Mouse (Mus musculus) cerebellum, adult 9-10 months (tissue): Measurements from ENCODE around the gene Hoga1.
A peak's percentile ranks its signal among the peaks of the same experiment; 100 is the strongest.

Source experiments
- DNase-seq: peaks from one replicate; pipeline ENCODE4 v3.0.0; 2022

Hoga1 gene

DNA sequence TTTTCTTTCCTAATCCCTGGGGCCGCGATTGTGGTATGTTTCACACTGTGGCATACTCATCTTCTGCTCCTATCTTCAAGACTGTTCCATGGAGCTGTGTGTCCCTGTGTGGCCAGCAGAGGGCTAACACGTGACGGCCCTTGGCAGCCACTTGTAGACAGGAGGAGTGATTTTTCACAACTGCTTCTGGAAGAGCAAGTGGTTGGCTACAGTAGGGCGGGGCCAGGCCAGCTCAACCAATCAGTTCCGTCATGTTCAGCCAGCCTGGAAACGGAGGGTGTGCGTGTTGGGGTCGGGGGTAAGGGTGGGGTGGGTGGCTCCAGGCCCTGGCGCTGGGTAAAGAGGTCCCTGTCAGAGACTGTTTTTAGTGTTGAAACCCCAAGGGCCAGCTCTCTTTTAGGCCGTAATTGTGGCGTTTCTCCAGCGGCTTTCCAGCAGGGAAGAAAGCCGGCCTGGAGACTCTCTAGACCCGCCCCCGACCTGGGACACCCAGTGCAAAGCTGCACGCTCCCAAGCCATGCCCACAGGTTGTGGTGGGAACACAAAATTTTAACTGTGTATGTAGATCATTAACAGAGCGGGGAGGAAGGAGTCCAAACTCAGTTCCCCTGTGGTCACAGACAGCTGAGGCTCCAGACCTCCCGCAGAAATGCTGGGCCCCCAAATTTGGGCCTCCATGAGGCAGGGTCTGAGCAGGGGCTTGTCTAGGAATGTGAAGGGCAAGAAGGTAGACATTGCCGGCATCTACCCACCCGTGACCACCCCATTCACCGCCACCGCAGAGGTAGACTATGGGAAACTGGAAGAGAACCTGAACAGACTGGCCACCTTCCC, at the start of gene Hoga1:
Hoga1 (plus strand) TSS at position 342 of the 834 bp plus-strand sequence.
- peak; percentile 61 for DNase-seq

DNA sequence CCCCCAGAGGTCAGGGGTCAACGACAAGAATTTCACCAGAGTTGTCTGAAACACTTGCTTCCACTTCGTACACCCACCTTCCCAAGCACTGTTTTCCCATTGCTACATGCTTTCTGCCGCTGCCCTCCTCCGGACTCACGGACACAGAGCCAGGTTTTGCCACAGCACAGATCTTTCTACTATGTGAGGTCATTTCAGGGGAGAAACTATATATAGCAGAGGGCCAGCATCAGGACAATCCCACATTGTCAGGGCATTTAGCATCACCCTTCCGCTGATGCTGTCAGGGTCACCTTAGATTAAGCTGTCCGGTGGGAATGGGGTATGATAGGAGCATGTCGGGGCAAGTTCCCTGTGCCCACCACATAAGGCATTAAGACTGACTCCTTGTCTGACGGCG, 48.3 kb upstream of the Hoga1 start:
- no peak for DNase-seq

DNA sequence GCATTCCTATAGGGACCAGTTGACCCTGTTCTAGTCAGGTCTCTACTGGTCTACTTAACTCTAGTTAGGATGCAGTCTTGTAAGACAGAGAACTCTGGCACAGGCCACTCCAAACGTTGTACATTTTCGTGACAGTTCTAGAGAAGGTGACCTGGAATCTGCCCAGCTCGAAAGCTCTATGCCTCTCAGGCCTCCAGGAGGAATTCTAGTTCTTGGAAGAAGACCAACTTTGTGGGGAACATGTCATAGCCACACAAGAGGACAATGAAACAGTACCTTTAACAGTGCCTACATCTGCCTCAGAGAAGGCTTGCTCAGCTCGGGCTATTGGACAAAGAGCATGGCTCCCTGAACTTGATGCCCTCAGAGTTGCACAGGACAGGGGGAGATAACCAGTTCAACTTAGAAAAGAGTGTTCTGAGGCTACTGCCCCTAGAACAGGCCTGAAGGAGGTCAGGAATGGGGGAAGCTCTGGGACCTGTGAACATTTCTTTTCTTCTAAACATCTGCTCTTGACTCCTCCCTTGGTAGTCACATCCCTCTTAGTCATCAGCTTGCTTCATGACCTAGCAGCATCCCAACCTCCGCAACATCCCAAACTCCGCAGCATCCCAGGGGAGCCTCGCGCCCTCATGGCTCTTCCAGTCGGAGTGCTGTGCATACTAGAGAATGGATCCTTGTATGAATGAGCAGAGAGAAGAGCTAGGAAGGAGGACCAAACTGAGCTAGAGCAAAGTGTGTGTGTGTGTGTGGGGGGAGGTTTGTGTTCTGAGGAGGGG, 46.5 kb upstream of the Hoga1 start:
- no peak for DNase-seq

DNA sequence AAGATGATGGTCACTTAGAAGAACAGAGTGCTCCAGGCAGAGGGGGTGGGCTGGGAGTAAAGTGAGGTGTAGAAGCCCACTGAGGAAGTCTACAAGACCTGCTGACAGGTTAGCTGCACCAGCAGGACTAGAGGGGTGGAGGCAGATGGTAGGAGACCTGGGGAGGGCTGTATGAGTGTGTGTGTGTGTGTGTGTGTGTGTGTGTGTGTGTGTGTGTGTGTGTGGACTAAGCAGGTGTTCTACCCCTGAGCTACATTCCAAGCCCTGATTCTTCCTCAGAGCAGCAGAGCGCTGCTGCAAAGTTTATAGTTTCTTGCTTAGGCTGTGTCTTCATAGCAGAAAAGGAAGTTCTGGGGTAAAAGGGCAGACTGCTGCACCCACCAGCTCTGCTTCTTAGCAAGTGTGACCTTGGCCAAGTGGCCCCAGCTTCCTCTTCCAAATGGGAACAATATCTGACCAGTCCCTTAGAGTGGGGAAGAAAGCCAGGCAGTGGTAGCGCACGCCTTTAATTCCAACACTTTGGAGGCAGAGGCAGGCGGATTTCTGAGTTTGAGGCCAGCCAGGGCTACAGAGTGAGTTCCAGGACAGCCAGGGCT, 45.6 kb upstream of the Hoga1 start:
- DNase-seq: no peak

DNA sequence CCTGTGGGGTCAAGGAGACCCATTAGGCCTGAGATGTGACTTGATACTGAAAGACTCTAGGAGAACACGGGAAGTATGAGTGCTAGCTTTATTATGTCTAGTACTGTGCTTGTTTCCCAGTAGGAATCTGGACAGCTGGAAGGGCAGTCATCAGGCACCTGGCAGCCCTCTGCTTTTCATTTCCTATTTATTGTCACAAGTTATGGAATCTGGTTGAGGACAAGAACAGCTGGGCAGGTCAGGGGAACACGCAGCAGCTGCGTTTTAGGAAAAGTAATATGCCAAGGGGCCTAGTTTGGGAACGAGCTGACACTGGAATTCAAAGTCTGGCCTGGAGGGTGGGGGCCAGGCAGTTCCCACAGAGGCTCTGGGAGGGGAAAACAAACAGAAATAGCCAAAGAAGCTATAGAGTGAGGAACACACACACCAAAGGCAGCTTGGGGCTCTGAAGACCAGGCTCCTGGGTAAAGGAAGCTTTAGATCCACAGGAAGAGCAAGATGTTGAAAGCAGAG, 44.9 kb upstream of the Hoga1 start:
- DNase-seq: no peak

DNA sequence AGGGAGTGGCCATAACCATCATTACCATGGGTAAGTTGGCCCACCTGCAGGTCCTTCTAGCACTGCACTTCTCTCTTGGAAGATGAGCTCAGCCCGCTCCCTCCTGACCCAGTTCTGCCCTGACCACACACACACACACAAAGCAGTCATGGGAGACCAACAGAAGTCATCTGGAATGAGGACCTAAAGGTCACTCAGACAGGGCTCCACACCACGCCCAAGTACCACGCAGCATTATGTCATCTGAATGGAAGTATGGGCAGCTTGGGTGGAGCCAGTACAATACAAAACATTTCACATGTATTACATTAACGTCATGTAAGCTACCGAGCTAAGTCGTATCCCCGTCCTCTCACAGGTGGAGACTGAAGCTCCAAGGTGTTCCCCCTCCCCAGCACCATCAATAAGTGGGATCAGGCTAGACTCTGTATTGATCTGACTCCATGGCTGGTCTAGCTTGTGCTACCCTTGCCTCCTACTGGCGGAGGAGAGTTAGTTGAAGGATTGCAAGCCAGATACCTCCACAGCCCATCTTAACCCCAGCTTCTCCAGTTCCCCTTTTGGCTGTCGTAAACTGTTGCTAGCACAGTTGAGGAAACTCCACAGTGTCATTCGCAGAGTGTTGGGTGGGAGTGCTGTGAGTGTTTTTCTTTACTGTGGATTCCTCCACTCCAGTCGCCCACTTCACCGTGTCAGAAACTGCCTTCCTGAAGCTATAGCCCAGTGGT, 44.0 kb upstream of the Hoga1 start:
- no peak for DNase-seq

DNA sequence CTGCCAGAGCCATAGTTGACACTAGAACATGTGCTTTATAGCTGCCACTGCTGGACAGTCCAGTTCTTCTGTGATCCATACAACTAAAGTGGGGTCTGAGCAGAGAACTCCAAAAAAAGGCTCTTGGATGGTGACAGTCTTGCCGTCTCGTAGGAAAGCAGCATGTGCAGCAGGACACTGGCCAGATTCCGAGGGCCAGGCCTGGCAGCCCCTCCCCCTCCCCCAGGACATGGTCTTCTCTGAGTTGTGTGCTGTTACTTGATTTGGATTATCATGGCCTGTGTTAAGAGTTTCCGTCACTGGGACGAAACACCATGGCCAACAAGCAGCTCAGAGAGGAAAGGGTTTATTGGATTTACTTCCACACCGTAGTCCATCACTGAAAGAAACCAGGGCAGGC, 41.2 kb upstream of the Hoga1 start:
- no peak for DNase-seq

DNA sequence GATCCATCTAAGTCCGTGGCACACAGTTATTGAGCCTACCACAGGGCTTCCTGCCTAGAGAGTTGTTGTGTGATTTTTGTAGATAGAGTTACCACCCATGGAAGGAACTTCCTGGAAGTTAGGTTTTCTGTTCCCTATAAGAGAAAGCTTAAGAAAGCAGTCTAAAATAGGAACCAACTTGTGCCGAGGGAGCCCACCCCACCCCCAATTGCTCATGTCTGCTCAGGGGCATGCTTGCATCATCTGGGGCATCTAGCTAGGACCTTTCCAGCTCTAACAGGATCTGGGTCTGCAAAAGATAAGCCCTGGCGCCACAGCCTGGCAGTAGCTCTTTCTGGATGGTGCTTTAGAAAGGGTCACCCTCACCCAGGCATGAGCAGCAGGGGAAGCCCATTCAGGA, 39.8 kb upstream of the Hoga1 start:
- DNase-seq: no peak

DNA sequence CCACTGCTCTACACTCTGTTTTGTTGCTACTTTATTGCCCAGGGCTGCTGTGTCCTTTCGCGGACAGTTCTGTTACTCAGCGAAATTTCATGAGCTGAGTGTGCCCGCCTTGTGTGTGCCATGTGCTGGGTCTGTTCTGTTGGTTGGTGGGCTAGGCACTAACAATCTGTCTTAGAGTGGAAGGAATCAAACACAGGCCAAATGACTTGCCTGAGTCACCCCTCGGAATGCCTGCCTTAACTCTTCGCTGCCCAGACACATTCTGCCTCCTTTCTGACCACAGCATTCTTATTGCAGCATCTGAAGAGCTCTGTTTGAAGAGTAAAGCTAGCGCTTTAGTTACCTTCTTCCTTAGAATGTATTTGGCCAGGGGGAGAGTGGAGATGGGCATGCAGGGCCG, 38.8 kb upstream of the Hoga1 start:
- no peak for DNase-seq

DNA sequence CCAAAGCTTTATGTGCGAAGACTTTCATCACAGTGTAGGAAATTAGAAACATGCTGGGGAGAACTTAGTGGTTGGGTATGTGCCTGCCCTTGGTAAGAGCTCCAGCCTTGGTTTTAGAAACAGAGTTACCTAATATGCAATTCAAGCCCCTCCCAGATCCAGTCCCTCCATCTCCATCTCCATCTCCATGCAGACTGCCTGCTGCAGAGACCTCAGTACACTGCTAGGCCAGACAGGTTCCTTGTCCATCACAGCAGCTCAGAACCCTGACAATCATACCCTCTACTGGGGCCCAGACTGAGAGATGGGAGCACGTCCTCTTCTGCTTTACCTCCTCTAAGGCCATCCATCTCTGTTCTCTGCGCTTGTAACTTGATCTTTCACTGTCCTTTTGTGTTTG, 36.8 kb upstream of the Hoga1 start:
- no peak for DNase-seq

DNA sequence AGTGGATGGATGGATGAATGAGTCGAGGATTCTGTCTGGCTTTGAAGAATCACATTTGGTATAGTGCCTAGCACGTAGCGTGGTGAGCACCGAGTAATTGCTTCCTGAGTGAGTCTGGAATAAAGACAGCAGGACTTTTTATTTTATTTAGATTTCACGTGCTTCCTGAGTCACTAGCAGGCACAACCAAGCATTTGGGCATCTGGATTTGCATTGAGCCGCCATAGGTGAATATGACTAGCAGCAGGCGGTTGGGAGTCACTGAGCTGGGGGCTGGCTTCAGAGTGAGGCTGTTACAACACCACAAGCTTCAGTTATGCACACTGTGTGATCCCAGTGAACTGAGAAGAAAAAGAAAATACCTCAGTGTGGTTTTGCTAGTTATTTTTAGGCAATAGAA, 36.3 kb upstream of the Hoga1 start:
- DNase-seq: no peak

DNA sequence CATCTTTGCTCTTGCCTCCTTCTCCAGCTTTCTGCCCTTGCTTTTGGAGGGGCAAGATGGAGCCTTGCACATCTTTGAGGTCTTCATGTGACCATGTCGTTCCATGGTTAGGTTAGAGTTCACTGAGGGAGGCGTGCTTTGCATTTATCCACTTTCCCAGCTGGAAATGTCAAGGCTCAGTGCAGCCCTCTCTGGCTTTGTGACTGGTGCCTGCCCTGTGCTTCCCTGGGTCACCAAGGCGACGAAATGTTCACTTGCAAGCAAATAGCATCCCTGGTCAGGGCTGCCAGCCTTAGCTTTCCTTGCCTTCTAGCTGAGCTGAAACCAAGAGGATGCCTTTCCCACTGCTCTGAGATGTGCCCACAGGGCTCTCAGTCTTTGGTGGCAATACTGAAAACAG, 35.0 kb upstream of the Hoga1 start:
- no peak for DNase-seq

DNA sequence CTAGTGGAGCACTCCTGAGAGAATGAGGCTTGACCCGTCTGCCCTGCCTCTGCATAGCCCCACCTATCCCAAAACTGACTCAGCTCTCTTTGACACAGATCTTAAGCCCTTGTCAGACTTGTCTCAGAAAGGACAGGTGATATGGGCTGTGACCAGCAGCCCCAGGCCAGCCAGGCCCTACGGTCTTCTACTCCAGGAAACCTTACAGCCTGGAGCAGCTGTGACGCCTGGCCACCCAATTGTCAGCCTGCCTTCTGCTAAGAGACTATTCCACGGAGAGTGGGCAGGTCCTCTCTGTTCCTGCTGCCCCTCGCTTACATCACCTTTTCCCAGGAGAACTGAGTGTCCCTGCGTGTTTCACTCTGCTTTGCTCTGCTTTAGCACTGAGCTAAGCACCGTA, 34.3 kb upstream of the Hoga1 start:
- DNase-seq: no peak

DNA sequence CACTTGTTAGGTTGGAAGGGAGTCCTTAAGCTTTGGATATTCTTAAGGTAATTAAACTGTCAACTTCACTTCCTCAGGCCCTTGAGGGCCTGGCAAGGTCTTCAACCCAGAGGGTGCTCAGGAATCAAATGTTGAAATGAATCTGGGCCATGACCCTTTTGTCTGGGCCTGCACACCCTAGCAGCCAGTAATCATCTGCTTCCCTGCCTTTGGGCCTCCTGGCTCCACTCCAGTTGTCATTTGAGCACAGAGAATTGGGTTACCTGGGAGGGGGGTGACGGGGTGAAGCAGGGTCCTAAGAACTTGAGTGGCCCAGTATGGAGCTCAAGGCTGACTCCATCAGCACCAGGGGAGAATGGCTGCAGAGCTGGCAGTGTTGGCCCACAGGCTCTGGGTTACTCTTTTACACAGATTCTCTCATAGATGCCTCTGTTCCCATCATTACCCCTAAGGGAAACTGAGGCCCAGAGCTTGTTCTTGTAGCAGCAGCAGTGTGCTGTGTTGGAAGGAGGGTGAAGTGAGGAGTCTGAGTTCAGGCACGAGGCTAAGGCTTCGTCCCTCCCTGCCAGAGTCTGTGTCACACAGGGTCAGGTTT, 31.1 kb upstream of the Hoga1 start:
- no peak for DNase-seq

DNA sequence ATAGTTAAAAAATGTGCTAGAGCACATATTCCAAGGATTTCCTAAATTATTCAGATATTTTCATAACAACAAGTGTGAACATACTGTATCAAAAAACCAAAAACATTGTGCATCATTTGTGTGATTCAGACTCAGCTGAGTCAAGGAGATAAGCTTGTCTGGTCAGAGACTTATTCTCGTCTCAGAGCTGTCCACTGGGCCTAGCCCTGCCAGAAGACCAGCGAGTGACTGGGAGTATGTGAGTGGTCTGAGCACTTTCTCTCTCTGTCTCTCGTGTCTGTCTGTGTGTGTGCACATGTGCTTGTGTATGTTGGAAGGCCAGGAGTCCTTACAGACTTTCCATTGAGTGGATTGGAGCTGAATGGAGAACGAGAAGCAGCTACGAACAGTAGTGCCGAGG, 30.4 kb upstream of the Hoga1 start:
- no peak for DNase-seq

DNA sequence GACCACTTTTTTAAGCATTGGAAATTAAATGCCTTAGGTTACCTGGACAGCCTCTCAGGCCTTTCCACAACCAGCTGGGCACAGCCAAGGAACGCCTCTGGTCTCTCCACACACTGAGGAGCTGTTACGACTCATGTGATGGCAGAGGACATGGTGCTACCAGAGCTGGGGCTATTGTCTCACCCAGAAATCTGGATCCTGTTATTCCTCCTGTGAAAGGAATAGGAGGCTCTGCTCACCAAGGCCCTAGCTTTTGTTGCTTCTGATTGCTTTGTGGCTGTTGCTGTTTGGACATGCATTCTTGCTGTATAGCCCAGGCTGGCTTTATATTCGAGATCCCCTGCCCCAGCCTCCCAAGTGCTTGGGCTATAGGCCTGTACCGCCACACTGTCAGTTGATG, 29.2 kb upstream of the Hoga1 start:
- DNase-seq: no peak

DNA sequence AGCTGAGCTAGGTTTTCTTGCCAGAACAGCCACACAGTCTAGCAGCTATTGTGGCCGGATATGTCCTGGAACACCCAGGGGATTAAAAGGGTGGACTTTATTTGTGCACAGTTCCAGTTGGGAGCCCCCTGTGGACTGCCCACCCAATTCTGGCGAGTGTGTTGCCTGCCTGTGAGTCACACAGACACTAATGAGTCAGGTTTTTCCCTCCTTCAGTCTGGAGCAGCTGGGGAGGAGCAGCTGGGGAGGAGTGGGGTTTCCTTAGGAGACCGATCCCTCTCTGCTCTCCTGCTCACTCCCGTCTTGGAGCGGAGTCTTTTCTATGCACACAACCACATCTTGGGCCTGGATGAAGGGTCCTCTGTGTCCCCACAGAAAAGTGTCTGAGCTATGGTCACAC, 28.6 kb upstream of the Hoga1 start:
- DNase-seq: no peak

DNA sequence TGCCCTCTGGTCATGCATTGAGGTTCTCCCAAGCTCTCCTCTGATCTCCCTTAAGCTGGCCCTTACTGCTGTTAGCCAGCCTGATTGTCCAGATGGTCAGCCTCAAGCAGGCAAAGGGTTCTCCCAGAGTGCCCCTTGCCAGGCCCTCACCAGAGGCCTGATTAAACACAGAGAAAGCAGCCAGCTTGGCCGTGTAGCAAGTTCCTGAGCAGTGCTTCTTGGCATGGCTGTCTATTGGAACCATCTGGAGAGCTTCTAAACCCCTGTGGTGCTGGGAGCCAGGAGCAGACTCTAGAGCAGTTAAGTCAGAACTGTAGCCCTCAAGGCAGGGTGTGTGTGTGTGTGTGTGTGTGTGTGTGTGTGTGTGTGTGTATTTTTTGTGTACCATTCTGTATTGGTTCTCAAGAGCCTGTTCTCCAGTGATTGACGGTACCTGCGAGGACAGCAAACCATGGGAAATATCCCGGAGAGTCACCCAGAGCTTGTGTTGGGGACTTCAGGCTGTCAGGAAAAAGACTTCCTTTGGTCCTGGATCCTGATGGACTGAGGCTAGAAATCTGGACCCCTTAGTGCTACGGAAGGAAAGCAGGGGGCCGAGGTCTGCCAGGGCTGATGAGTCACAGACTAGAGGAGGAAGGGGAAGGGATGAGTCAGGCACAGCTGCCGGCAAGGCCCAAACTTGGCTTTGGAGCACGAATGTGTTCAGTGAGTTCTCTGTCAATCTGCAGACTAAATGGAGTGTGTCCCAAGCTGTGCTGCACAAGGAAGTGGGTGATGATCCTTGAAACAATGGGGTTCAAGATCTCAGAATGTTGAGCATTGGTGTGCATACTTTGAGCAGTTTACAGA, 27.8 kb upstream of the Hoga1 start:
- DNase-seq: peak; percentile 98

DNA sequence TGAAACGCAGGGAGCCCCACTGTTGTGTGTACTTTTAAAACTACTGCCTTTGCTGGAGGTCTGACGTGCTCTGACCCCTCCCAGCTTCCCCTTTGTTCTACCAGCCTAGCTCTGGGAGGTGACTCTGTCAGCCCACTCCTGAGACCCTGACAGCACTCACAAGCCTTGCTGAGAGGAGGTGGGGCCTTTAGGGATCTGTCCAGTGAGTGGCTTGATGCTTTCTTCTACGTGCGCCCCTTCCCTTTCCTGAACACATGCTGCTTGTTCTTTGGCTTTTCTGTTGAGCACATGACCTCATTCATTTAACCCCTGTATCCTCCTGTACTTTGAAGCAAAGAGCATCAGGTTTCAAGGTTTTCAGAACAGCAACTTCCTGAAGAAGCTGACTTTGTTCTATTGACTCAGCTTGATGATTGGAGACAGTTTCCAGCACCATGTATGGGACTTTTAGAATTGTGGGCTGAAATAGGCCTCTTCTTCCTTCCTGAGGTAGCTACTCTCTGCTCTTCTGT, 26.3 kb upstream of the Hoga1 start:
- no peak for DNase-seq

DNA sequence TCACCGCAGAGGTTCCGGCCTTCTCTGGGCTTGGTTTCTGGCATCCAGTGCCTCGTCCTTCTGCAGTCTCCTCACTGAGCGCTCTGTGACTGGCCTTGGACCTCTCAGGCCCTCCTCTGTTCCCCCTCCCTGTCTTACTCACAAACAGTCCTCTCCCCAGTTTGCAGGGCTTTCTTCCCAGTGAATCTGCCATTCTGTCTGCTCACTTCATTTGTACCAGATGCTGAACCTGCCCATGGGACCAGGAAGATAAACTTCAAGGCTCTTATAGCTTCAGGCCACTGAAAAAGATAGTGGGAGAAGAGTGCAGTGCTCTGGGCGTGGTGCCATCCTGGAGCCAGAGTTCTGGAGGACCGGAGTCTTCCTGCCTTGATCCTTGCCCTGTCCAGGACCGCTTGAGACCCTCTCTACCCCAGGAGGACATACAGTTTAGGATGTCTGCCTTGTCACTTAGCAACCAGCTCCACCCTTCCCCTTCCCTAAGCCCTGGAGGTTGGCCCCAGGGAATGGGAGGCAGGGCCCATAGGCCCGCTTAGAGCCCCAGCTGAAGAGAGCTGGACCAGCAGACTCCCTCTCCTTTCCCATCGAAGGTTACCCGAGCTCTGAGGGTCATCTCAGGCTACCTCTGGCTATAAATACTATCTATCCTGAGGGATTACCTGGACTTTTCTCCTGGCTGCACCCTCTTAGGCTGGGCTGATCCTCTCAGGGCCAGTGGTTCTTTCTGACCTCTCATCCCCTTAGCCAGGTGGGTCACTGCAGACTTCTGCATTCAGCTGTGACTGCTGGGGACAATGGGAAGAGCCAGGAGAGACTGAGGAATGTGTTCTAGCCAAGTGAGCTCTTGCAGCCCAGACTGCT, 23.5 kb upstream of the Hoga1 start:
- DNase-seq: no peak

DNA sequence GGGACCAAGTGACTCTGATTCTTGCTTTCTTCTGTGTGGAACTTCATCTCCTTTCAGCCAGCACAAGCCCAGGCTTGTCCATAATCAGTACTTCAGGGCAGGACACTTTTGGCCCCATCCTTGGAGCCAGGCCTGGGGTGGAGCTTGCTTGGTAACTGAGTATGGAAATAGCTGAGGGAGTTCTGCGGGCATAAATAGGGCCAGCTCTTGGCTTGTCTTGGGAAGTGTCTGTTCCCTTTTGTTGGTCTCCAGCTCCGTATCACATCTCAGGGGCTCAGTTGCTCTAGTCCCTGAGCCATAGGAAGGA, 22.9 kb upstream of the Hoga1 start:
- DNase-seq: no peak
